Comparison of ENCODE assay signal across 8 mouse cellular contexts in the genomic region with DNA sequence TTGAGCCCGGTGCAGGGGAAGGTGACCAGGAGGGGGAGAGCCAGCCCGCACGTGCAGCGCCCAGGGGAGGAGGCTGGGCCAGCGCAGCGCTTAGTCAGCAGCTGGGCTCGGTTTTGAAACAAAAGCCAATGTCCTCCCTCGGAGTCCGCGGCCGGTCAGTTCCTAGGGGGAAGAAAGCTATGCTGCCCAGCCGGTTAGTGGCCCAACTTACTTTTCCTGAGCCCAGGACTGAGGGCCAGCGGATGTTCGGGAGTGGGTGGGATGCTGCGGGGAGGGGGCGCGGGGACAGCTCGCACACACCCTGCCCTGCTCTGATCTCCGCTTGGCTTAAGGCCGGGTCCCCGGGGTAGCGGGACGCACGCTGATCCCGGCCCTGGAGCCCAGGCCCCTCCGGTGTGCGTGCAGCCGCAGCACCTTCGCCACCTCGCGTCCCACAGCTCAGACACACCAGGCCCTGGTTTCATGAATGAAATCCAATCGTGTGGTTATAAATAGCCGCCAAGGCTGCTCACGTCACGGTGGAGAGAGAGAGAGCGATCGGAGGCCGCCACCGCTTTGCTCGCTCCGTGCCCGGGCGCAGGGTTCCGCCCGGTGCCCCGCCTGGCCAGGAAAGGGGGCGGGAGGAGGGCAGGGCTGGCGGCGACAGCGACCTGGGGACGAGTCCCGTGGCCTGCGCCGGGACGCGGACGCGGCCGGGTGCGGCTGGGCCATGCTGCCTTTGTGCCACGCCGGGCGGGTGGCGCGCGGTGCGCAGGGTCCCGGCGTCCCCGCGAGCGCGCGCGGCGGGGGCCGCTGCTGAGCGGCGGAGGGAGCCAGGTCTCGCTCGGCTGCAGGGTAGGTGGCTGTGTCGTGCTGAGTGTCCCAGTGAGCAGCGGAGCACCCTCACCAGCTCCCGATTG. TPM values are rescaled to one million over a fixed set of nuclear protein-coding genes. Genes with fewer than 3 reads are reported as not detected.
A peak's percentile ranks its signal among the peaks of the same experiment; 100 is the strongest.
DNase-seq lines count a peak whose midpoint lies in the region; ATAC-seq and TF ChIP-seq lines count a peak whose summit lies in the region.

TSS of gene A930033H14Rik (minus strand) at position 557 of the 899 bp plus-strand sequence.

- peak within 1 kb of the TSS; percentile 93 for H3K9ac ChIP-seq in embryonic facial prominence, embryonic 13.5 days
- H3K9ac ChIP-seq in kidney, embryonic 14.5 days (ENCODE audit: low read depth, low read length): peak within 1 kb of the TSS; percentile 92
- peak within 1 kb of the TSS; percentile 96 for H3K9ac ChIP-seq in limb, embryonic 14.5 days (ENCODE audit: low read depth, low read length, severe bottlenecking)
- H3K9ac ChIP-seq in midbrain, embryonic 15.5 days: peak within 1 kb of the TSS; percentile 83

- H3K4me1 ChIP-seq in embryonic facial prominence, embryonic 13.5 days: peaks cover 16% of the 10 kb centered on the region
- H3K4me1 ChIP-seq in kidney, embryonic 14.5 days (ENCODE audit: control insufficient read depth, insufficient read depth, low read length): 0 out of 2 replicates have a peak, but pooled peaks cover 13% of the 10 kb centered on the region
- H3K4me1 ChIP-seq in limb, embryonic 14.5 days (ENCODE audit: control insufficient read depth, insufficient read depth, low read length): peaks cover 15% of the 10 kb centered on the region; the same call in 1 of the 2 replicates
- peaks cover 19% of the 10 kb centered on the region for H3K4me1 ChIP-seq in midbrain, embryonic 15.5 days

- peak; percentile 93 to 94 for DNase-seq in adrenal gland, postnatal 36 days
- DNase-seq in heart, adult 9 months (ENCODE audit: low spot score in 2 of 2): peak; percentile 89 to 90
- DNase-seq in limb, embryonic 14.5 days (ENCODE audit: low spot score): peak; percentile 88
- peak; percentile 31 for DNase-seq in spleen, adult 12 weeks (ENCODE audit: low spot score)

- under 1% methylated on average over 74 of the region's 84 CpGs for WGBS in embryonic facial prominence, embryonic 13.5 days
- 1% methylated on average over 76 of the region's 84 CpGs for WGBS in kidney, embryonic 14.5 days
- 1% methylated on average over 68 of the region's 84 CpGs for WGBS in limb, embryonic 14.5 days
- 0% methylated on average over 83 of the region's 84 CpGs for WGBS in midbrain, embryonic 15.5 days

- H3K36me3 ChIP-seq in embryonic facial prominence, embryonic 13.5 days: peaks cover 27% of the 10 kb centered on the region
- H3K36me3 ChIP-seq in kidney, embryonic 14.5 days (ENCODE audit: control insufficient read depth, insufficient read depth, low read length): peaks cover 6% of the 10 kb centered on the region; the same call in 1 of the 2 replicates
- H3K36me3 ChIP-seq in limb, embryonic 14.5 days (ENCODE audit: control insufficient read depth, insufficient read depth, low read length): peaks cover 18% of the 10 kb centered on the region
- H3K36me3 ChIP-seq in midbrain, embryonic 15.5 days (replicated peaks): no peaks in the 10 kb centered on the region

- peak within 1 kb of the TSS; percentile 83 for H3K4me2 ChIP-seq in embryonic facial prominence, embryonic 13.5 days
- peak within 1 kb of the TSS; percentile 88 for H3K4me2 ChIP-seq in kidney, embryonic 14.5 days (replicated peaks; ENCODE audit: low read depth, low read length)
- H3K4me2 ChIP-seq in limb, embryonic 14.5 days (replicated peaks; ENCODE audit: low read depth, low read length, severe bottlenecking): peak within 1 kb of the TSS; percentile 85
- H3K4me2 ChIP-seq in midbrain, embryonic 15.5 days: peak within 1 kb of the TSS; percentile 87

- H3K27ac ChIP-seq in embryonic facial prominence, embryonic 13.5 days: peak within 1 kb of the TSS; percentile 98
- peak within 1 kb of the TSS; percentile 99 for H3K27ac ChIP-seq in kidney, embryonic 14.5 days (ENCODE audit: low read depth, low read length)
- H3K27ac ChIP-seq in limb, embryonic 14.5 days (replicated peaks; ENCODE audit: low read depth, low read length): peak within 1 kb of the TSS; percentile 99
- peak within 1 kb of the TSS; percentile 98 for H3K27ac ChIP-seq in midbrain, embryonic 15.5 days

- ATAC-seq in embryonic facial prominence, embryonic 13.5 days (ENCODE audit: insufficient number of reproducible peaks, insufficient read depth, low FRiP score, low TSS enrichment, low read depth): peak; percentile 80
- ATAC-seq in kidney, embryonic 14.5 days (ENCODE audit: low FRiP score, low TSS enrichment): peak; percentile 89
- ATAC-seq in limb, embryonic 14.5 days (ENCODE audit: low FRiP score, low read depth): peak; percentile 82
- peak; percentile 94 for ATAC-seq in midbrain, embryonic 15.5 days (replicated peaks)
- no peak for ATAC-seq in inflammation-experienced regulatory T-cells, adult 6 months

- H3K27me3 ChIP-seq in embryonic facial prominence, embryonic 13.5 days: no peaks in the 10 kb centered on the region
- no peaks in the 10 kb centered on the region for H3K27me3 ChIP-seq in kidney, embryonic 14.5 days (ENCODE audit: control insufficient read depth, insufficient read depth, low read length)
- H3K27me3 ChIP-seq in limb, embryonic 14.5 days (ENCODE audit: control insufficient read depth, insufficient read depth, low read length): no peaks in the 10 kb centered on the region
- H3K27me3 ChIP-seq in midbrain, embryonic 15.5 days (replicated peaks): no peaks in the 10 kb centered on the region

- H3K4me3 ChIP-seq in embryonic facial prominence, embryonic 13.5 days: peak within 1 kb of the TSS; percentile 81
- H3K4me3 ChIP-seq in kidney, embryonic 14.5 days (ENCODE audit: low read length): peak within 1 kb of the TSS; percentile 80
- peak within 1 kb of the TSS; percentile 83 for H3K4me3 ChIP-seq in limb, embryonic 14.5 days (replicated peaks; ENCODE audit: low read length)
- peak within 1 kb of the TSS; percentile 70 for H3K4me3 ChIP-seq in midbrain, embryonic 15.5 days

- H3K9me3 ChIP-seq in embryonic facial prominence, embryonic 13.5 days: peaks cover 5% of the 10 kb centered on the region; the same call in 1 of the 2 replicates
- no peaks in the 10 kb centered on the region for H3K9me3 ChIP-seq in kidney, embryonic 14.5 days (ENCODE audit: control insufficient read depth, low read length)
- peaks cover 10% of the 10 kb centered on the region; the same call in 1 of the 2 replicates for H3K9me3 ChIP-seq in limb, embryonic 14.5 days (ENCODE audit: control insufficient read depth, low read length)
- no peaks in the 10 kb centered on the region for H3K9me3 ChIP-seq in midbrain, embryonic 15.5 days

- peak; percentile 54; the same call in 1 of the 2 replicates for TF ChIP-seq POLR2A in limb, embryonic 14.5 days (IDR thresholded peaks at IDR 0.05; ENCODE audit: borderline replicate concordance, extremely low read depth, insufficient read depth, insufficient read length)

RNA-seq across cellular contexts. Expression of gene A930033H14Rik, which starts in this region (rescaled TPM):
- total RNA-seq in adrenal gland, postnatal 36 days (2021): 1 to 10 TPM; 1.2 to 2.8 TPM
- polyA plus RNA-seq in embryonic facial prominence, embryonic 13.5 days (2015; fragmentation: Nextera tagmentation; extraction: Ambion mirVana): 2.9 and 3.0 TPM in 2 replicates
- 1.5 and 2.6 TPM in 2 replicates for polyA plus RNA-seq in kidney, embryonic 14.5 days (2014; fragmentation: Nextera tagmentation; extraction: Ambion mirVana)
- 2.9 and 4.2 TPM in 2 replicates for polyA plus RNA-seq in limb, embryonic 14.5 days (2012; rRNA removed)
- polyA plus RNA-seq in limb, embryonic 14.5 days (2014; fragmentation: Nextera tagmentation; extraction: Ambion mirVana): 3.1 and 3.2 TPM in 2 replicates
- polyA plus RNA-seq in midbrain, embryonic 15.5 days (2015; fragmentation: Nextera tagmentation; extraction: Ambion mirVana): 1.3 and 1.6 TPM in 2 replicates
- polyA plus RNA-seq in inflammation-experienced regulatory T-cells, adult 6 months (2017; shearing (Covaris generic)): not detected

Comparison
In these comparisons a context has a peak if more than half of its experiments do, and no peak if none do; other contexts are left out.
1. DNase-seq: peak in every context shown above with its lines; median percentile 94 in adrenal gland, postnatal 36 days; 90 in heart, adult 9 months; 88 in limb, embryonic 14.5 days; 31 in spleen, adult 12 weeks.